Mouse (Mus musculus) cortical plate, adult 2 months (tissue): ENCODE data around the gene Tfe3. TPM values are rescaled to one million over a fixed set of nuclear protein-coding genes. Genes with fewer than 3 reads are reported as not detected.
"Not testable (repeated sequence)": the region's sequence is repeated elsewhere in the genome, so short reads cannot be mapped to it uniquely, and the experiment has no call there.

Experiments used
- H3K27ac ChIP-seq: fragments of 200-500 bp; 2 replicates; pipeline ENCODE4 v1.5.1; 2012; ENCODE audit warnings: low read length, control low read depth, inconsistent platforms; ENCODE audit not compliant: insufficient read depth
- H3K4me1 ChIP-seq: fragments of 200-500 bp; 2 replicates; pipeline ENCODE4 v1.6.1; 2011; ENCODE audit warnings: low read length; ENCODE audit not compliant: control insufficient read depth, insufficient read depth
- H3K4me3 ChIP-seq: fragments of 200-500 bp; 2 replicates; pipeline ENCODE4 v1.5.1; 2011; ENCODE audit warnings: mild to moderate bottlenecking, low read length, control low read depth; ENCODE audit not compliant: insufficient read depth
- CTCF ChIP-seq: fragments of 200-500 bp; IDR thresholded peaks from 2 replicates; pipeline ENCODE4 v1.5.1; 2011; ENCODE audit warnings: mild to moderate bottlenecking, control low read depth, low read length; ENCODE audit not compliant: insufficient read depth; ENCODE audit errors: extremely low read depth
- POLR2A ChIP-seq: fragments of 200-500 bp; IDR thresholded peaks from 2 replicates; pipeline ENCODE4 v1.6.1; 2011; ENCODE audit warnings: mild to moderate bottlenecking, low read length, control low read depth; ENCODE audit not compliant: insufficient read depth; ENCODE audit errors: extremely low read depth
- polyA plus RNA-seq: library from polyadenylated mRNA; depleted of rRNA; stranded (reverse); fragments of >200 nt; gene quantifications from 2 replicates; pipeline ENCODE4 v1.2.3, GENCODE M21; 2012

The Tfe3 gene
- polyA plus RNA-seq, 1 experiment = 21.4 TPM

DNA sequence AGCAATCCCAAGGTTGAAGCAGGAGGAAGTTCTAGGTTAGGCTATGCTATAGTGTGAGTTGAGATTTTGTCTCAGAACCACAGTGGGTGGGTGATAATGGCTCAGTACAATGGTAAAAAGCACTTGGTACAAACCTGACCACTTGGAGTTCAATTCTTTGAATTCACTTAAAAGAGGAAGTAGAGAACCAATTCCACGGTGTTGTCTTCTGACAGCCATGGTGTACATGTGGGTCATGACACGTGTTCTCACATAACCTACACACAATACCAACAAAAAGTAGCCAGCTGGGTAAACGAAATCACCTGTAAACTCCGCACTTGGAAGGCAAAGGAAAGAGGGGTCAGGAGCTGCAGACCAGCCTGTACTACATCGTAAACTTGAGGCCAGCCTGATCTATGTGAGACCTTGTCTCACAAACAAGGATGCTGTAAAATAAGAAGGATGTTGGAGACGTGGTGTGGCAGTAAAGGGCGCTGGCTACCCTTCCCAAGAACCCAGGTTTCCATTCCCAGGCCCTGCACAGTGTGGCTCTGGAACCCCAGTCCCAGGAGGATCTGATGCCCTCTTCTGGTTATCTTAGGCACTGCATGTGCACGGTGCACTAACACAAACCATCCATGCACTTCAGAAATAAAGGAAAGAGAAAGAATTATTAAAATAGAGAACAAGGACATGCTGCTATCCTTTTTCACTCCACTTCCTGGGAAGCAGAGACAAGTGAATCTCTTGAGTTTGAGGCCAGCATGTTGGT is 14.1 kb downstream of the Tfe3 start:
- Histone ChIP-seq H3K4me1 (no peaks in the 10 kb centered on the region), H3K27ac (no peak overlapping the region), H3K4me3 (no peak overlapping the region)
- peak; percentile 63 for TF ChIP-seq CTCF
- TF ChIP-seq POLR2A = no peak

DNA sequence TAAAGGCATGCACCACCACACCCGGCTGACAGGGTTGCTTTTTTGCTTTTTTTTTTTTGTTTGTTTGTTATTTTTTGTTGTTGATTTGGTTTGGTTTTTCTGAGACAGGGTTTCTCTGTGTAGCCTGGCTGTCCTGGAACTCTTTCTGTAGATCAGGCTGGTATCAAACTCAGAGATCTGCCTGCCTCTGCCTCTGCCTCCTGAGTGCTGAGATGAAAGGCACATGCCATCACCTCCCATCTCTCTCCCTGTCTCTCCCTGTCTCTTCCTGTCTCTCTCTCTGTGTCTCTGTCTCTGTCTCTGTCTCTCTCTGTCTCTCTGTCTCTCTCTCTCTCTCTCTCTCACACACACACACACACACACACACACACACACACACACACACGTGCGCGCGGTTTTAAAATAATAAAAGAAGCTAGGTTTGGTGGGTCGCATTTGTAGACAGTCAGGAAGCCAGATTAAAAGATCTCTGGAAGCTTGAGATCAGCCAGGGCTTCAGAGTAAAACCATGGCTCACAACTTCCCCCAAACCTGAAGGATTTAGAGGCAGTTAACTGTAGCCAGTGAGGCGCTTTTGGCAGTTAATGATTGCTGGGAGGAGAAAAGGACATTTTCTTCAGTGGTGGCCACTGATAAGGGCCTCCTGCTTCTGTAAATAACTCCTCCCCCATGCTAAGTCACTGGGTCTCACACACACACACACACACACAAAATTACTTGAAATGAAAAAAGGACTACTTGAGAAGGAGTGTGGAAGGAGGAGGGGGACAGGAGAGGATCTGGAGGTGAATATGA is 16.3 kb downstream of the Tfe3 start:
- no peak overlapping the region for H3K27ac ChIP-seq
- H3K4me1 ChIP-seq = no peaks in the 10 kb centered on the region
- H3K4me3 ChIP-seq = no peak overlapping the region
- TF ChIP-seq CTCF (no peak), POLR2A (no peak)

DNA sequence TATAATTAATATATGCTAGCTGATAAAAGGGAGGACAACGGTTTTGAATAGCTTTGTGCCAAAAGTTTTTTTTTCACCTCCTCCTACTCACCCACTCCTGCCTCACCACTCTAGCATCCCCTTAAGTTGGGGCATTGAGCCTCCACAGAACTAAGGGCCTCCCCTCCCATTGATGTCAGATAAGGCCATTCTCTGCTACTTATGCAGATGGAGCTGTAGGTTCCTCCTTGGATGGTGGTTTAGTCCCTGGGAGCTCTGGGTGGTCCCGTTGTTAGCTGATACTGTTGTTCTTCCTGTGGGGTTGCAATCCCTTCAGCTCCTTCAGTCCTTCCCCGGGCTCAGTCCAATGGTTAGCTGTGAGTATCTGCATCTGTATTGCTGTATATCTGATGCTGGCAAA is 16.9 kb downstream of the Tfe3 start:
- no peak for TF ChIP-seq POLR2A
- no peak for TF ChIP-seq CTCF
- Histone ChIP-seq H3K4me1 (no peaks in the 10 kb centered on the region), H3K27ac (no peak overlapping the region), H3K4me3 (no peak overlapping the region)

DNA sequence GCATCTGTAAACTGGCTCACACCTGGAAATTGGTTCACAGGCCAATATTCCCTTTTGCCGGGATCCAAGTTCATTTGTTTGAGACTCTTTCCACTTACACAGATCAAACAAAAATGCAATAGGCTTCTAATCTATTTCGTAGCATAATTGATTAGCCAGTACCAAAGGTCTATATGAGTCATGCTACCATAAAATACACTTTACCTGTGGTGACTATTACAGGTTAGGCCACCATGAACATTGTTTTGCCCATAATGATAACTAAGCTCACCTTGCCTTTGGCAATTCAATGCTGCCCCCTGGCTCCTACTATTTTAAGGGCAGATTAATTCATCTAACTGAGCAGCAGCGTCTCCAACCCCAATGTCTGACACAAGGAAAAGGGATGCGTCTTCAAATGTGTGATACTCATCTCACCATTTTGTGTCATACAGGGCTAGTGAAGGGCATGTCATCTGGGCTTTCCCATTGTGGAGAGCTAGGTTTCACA is 20.3 kb downstream of the Tfe3 start:
- H3K27ac ChIP-seq = no peak overlapping the region
- TF ChIP-seq POLR2A = no peak
- no peak for TF ChIP-seq CTCF
- no peaks in the 10 kb centered on the region for H3K4me1 ChIP-seq
- no peak overlapping the region for H3K4me3 ChIP-seq

DNA sequence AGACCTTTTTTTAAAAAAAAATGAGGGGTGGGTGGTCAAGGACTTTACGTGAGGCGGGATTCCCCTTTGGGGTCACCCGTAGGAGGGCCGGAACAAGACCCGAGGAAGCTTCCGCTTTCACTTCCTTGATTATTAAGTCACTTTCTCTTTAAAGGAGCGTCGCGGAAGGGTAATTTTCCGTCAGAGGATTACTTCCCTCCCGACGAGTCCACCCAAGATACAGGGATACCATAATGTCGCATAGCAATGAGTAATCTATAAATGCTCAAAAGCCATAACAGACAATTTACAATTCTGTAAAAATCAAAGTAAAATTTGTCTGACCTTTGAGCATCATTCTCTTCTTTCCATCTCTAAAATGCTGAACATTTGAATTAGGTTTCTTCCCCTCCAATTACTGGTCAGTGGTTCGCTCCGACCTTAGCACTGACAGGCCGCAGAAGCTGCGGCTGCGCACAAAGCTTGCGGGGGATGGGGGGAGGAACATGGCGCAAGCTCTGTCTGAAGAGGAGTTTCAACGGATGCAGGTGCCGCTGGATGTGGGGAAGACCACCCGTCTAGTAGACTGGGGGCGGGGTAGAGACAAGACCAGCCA is 27.3 kb downstream of the Tfe3 start, which contains the start of gene Gripap1:
TSS of gene Gripap1 (plus strand) at position 224 of the 595 bp plus-strand sequence.
- peak within 1 kb of the TSS; percentile 41; the same call in 1 of the 2 replicates for H3K27ac ChIP-seq
- TF ChIP-seq CTCF (no peak), POLR2A (peak; percentile 82; the same call in 1 of the 2 replicates)
- peak within 1 kb of the TSS; percentile 53 for H3K4me3 ChIP-seq
- H3K4me1 ChIP-seq = peaks cover 1% of the 10 kb centered on the region

DNA sequence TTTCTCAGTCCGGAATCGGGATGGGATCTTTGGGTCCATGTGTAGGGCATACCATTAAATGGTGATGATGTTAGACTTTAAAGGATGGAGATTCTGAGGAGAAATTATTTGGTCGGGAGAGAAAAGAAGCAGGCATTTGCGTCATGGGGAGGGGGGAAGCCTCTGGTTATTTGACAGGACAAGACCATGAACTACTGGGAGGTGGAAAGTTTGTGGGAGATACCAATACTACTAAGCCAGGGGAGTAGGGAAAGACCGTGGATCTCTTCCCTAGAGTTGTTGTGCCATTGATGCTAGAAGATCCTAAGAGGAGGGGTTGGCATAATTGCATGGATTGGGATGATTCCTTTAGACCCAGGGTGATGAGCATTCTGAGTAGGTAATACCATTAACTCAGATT is 27.9 kb downstream of the Tfe3 start:
- peak overlapping the region; percentile 53 for H3K4me3 ChIP-seq
- TF ChIP-seq POLR2A (no peak), CTCF (no peak)
- no peak overlapping the region for H3K27ac ChIP-seq
- H3K4me1 ChIP-seq = peaks cover 1% of the 10 kb centered on the region

DNA sequence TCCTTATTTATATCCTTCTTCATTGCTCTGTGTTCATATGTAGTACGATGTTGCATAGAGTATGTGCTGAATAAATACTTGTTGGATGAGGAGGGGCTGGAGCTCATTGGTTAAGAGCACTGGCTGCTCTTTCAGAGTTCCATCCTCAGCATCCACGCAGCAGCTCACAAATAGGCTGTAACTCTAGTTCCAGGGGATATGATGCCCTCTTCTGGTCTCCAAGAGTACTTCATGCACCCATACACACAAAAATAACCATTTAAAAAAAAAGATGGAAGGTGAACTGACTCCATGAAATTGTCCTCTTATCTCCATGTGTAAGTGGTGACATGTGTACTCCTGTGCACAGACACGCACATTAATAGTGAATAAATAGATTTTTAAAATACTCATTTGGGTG is 31.0 kb downstream of the Tfe3 start:
- no peak overlapping the region for H3K4me3 ChIP-seq
- TF ChIP-seq POLR2A (no peak), CTCF (0 out of 2 replicates have a peak, but pooled peaks have one; percentile 1)
- peaks cover 1% of the 10 kb centered on the region for H3K4me1 ChIP-seq
- H3K27ac ChIP-seq = no peak overlapping the region

DNA sequence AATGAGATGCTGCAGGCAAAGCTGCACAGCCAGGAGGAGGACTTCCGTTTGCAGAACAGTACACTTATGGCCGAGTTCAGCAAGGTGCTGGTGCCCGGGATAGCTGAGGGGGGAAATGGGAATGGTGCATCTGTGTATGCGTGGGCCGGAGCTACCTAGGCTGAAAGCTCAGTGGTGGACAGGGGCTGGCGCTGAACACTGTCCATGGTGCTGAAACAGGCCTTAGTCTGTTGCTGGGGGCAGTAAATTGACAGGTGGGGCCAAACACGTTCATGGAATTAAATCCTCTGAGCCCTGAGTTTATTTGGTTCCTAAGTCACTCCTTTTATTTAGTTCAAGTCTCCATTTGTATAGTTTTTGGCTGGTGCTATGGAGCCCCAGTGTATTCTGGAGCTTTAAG is 32.7 kb downstream of the Tfe3 start:
- H3K4me3 ChIP-seq = no peak overlapping the region
- peaks cover 1% of the 10 kb centered on the region for H3K4me1 ChIP-seq
- no peak overlapping the region for H3K27ac ChIP-seq
- no peak for TF ChIP-seq CTCF
- no peak for TF ChIP-seq POLR2A

DNA sequence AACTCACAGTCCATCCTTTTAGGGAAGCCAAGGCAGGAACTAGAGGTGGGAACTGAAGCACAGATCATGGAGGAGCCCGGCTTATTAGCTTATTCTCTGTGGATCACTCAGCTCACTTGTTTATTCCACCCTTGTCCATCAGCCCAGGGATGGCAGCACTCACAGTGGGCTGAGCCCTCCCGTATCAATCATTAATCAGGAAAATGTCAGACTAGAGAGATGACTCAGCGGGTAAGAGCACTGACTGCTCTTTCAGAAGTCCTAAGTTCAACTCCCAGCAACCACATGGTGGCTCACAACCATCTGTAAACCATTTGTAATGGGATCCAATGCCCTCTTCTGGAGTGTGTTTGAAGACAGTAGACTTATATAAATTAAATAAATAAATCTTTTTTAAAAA is 35.0 kb downstream of the Tfe3 start:
- no peaks in the 10 kb centered on the region; the same call in 1 of the 2 replicates for H3K4me1 ChIP-seq
- no peak for TF ChIP-seq CTCF
- TF ChIP-seq POLR2A = no peak
- H3K27ac ChIP-seq = no peak overlapping the region
- H3K4me3 ChIP-seq = no peak overlapping the region

DNA sequence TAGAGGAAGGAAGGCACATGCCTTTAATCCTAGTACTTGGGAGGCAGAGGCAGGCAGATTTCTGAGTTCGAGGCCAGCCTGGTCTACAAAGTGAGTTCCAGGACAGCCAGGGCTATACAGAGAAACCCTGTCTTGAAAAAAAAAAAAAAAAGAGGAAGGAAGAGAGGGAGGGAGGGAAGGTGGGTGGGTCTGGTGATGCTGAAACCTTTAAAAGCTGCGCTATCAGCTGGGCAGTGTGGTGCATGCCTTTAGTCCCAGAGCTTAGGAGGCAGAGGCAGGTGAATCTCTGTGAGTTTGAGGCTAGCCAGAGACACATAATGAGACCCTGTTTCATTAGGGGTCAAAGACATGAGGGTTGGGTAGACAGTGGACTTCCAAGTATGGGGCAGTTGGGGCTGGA is 39.8 kb downstream of the Tfe3 start:
- not testable (repeated sequence) for H3K4me3 ChIP-seq, H3K27ac ChIP-seq, H3K4me1 ChIP-seq
